Mouse (Mus musculus) cerebellum, adult 9-11 months (tissue): Measurements from ENCODE around the gene Stx8.

ENCODE experiments used
- DNase-seq: peaks from one replicate; pipeline ENCODE4 v3.0.0; 2022

Gene Stx8

DNA sequence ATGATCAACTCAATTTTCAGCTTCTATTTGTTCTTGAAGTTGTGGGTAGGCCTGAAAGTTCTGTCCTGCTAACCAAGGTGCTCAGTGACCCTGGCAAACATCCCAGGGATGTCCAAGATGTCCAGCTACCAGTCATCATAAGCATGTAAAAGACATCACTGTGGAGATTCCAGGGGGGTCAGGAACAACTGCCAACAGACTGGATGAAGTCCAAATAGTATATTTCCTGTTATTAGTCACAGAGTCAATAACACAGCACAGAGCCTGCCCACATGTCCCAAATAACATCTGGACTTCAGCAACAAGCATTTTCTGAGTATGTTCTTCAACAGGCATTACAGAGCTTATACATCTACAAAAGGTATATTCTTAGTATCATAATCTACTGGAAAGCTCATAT is 189.8 kb downstream of the Stx8 start:
- DNase-seq, result no peak

DNA sequence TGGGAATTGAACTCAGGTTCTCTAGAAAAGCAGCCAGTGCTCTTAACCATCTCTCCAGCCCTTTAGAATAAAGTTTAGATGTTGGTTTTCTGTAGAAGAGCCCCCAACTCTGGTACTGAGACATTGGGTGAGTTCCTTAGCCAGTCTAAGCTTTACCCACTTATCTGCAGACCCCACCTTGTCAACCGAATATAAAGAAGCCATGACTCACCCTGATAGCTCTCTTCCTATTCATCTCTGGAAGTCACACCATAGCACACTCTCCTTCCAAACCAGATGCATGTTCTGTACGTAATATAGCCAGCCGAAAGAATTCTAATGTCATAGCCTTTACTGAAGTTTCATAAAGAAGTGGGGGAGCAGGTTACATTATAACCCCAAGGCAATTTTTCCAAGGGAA is 192.2 kb downstream of the Stx8 start:
- no peak for DNase-seq

DNA sequence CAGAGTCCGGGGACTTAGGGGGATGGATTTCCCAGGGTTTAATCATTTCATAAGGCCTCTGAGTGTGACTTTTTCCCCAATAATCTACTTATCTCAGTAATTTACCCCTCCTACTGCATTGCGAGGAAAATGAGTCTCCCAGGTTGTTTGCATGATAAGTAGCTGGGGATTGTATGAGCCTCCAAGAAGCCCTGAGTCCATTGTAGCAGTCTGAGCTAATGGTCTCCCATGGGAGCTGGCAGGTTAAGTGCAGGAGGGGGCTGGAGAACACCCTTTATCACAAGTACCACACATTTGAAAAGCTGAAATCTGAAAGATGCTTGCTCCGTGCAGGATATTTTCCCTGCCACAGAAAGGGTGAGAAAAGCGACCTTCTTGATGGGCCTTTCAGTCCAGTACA is 193.9 kb downstream of the Stx8 start:
- DNase-seq, result no peak

DNA sequence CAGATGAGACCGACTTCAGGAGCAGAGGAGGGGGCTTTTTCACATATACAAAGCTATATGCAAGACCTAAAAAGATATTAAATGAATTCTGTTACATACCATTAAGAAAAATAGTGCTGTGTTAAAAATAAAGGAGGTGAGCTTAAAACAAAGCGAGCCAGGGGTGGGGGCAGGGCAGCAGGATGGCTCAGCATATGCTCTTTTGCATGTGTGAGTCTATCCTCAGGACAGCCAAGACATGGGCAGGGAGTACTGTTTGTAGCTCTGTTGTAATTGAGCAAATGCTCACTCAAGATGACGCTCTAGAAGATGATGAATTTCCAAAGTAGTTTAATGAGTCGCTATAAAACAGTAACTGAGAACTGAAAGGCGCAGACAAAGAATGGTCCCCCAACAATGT is 198.4 kb downstream of the Stx8 start:
- no peak for DNase-seq

DNA sequence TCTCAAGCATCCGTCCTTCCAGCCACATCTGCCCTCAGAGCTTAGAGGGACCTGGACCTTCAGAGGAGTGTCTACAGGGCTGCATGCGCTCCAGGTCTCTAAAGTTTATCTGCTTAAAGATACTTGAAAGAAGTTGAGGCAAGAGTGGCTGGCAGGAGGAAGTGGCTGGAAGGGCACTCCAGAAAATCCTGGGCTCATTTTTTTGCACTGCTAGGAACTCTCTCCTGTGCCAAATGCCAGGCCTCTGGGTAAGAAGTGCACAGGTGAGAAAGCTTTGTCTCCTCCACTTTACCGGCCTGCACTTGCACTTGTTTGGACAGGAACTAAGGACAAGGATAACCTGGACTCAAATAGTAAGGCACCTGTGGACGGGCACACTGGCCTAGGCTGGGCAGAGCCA is 202.4 kb downstream of the Stx8 start:
- no peak for DNase-seq

DNA sequence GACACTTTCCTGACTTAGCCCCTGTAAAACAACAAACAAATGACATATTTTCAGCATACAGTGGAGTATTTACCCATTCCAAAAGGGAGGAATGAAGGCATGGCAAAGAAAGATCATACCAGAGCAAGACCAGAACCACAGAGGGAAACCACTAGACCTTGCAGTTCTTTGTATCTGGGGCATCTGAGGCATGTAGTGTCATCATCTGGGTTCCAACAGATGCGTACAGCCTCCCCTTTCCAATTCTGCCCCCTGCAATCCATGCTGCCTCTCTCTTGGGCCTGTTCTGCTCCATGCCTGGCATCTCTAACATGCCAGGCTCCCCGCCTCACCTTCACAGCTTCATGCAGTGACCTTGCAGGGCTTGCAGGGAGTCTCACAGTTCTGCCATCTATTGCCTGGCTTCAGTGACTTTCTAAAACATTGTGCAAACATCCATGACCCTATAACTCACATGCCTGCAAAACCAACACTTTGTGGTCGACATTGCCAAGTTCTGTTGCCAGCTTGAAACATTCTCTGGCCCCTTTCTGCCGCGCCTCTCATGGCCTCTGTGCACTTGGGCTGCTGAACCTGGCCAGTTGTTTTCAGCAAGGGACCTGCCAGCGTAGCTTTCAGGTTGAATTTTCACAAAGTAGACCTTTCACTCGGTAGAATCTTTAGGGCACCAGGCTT is 206.1 kb downstream of the Stx8 start:
- no peak for DNase-seq

DNA sequence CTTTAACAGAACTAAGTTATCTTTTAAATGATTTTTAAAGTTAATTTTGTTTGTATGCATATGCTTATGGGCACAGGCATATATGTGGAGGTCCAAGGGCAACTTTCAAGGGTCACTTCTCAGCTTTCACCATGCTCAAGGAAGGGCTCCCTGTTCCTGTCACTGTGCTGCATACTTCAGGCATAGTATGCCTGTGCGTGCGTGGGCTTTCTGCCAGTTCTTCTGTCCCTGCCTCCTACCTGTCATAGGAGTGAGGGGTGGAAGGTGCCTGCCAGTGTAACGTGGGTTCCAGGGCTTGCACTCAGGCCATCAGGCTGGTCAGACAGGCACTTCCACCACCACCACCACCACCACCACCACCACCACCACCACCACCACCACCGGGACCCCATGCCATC is 206.7 kb downstream of the Stx8 start:
- DNase-seq, result no peak

DNA sequence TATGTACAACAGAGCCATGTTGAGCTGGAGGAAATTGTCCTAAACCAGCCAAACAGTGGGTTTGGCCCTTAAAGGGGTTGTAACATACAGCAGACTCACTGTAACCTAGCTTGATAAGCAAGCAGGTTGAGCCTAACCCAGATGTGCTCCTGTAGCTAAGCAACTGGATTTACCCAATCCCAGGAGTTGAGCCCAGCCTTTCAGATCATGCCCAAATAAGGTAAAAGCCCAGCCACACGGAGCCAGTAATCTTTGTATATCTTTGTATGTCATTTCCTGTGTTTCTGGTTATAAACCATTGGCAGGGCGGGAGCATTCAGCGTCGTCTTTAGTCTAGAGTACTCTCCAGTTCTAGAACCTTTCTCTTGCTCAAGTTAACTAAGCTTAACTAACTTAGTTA is 210.6 kb downstream of the Stx8 start:
- no peak for DNase-seq

DNA sequence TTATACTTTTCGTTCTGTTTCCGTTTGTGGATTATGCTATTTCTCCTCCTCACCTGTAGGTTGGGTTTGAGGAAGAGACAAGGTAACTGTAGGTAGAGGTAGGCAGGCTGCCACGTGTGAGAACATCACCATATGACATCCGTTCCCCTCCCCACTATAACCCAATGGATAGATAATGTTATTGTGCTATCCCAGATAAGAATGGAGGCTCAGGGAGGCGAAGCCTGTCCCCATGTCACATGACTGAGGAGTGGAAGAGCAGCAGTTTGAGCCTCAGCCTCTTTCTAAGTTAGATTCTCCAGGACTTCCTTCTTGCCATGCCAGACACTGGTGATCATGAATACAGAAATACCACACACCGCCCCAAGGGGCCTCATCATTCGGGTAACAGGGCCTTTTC is 211.4 kb downstream of the Stx8 start:
- DNase-seq, result no peak

DNA sequence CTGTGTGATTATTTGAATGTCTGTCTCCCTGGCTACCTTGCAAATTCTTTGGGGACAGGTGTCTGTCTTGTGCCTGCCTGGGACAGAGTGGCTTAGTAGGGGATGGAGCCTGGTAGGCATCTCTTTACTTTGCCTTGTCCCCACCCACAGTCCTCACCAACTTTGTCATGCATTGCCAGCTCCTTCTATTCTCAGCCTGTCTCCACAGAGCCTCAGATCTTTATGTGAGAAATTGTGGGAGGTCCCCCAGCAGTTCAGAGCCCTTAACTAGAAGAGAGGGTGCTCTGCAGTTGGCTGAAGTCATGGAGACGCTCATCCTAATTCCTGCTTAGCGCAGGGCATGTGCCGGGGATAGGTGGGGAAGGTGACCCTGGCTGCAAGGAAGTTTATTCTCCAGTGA is 219.7 kb downstream of the Stx8 start:
- DNase-seq, result no peak

DNA sequence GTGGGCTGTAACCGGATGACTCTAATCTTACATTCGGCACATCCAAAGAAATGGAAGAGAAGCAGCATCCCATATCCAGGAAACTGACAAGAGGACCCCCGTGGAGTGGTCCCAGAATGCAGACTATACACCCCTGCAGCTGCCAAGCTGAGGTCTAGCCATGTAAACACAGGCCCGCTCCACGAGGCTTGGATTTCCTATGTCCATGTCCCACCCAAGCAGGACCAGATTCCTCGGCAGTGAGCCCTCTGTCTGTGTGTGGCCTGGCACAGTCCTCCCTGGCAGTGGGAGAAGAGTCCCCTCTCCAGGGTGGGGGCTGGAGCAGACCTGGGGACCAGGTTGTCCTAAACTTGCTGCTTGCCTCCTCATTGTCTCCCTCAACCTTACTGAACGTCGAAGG is 221.2 kb downstream of the Stx8 start:
- no peak for DNase-seq

DNA sequence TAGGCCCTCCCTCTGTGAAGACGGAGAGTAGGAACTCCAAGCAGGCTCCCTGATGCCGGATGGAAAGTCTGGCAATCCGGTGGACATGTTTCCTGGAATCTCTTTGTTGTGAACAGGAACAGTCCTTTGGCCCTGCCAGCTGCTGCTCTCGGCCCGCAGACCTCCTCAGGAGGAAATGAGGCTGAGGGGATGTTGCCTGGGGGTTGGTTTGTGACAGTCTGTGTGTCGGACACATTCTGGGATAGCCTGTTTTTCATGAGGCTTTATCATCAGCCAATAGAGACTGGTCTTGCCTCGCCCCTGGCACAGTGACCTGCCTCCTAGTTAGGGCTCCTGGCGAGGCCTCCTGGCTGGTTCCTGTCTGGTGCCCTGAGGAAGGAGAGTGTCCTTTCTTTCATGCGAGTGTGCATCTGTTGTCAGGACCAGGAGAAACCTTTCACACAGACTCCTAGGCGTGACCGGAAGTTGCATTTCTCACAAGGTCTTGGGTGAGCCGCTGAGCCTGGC is 222.8 kb downstream of the Stx8 start:
- no peak for DNase-seq

DNA sequence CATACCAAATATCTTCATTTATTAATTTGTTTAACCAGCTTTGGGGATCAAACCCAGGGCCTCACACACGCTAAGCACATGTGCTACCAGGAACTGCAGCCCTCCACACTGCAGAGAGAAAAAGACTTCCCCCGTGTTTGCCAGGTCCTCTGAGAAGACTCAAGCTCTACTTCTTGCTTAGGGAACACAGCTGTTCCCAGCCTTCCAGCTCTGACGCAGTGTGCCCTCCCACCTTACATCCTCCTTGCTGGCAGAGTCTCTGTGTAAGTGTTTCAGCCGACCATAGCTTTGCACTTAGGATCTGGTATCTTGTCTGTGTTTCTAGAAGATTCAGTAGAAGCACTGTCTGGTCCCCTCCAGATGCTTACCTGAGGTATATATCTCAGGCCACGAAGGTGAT is 224.9 kb downstream of the Stx8 start:
- DNase-seq, result no peak

DNA sequence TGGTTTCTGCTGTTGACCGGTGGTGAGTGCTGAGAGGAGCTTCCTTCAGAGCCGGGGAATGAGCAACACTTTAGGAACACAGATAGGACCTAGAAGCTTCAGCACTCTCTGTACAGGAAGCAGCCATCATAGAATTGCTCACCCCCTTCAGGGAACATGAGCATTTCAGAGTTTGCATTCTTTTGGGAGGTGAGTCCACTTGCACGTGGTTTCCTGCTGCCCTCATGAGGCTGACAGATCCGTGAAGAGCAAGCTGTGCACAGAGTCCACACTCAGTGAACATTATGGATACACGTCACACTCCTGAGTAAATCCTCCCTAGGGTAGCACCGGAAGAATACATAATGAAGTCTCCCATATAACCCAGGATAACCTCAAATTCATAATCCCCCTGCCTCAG is 229.2 kb downstream of the Stx8 start:
- DNase-seq, result no peak

DNA sequence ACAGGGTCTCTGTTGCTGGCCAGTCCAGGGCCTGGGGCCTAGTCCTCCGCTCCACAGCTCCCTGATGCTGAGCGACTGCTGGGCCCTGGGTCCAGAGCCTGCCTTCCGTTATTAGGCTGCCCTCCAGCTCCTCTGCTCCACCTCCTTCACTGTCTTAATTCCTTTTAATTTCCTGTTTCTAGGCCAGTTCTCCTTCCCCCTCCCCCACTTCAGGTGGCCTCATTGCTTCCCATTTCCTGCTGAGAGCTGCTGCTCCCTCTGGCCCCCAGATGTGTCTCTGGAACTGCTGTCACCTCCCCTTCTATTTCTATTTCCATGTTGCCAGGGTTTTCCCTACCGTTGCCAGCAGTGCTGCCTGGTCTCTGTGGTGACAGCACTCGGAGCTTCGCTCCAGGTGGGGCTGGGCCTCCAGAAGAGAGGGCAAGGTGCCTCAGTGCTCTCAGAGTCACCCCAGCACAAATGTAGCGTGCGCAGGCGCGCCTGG is 229.7 kb downstream of the Stx8 start:
- DNase-seq, result no peak

DNA sequence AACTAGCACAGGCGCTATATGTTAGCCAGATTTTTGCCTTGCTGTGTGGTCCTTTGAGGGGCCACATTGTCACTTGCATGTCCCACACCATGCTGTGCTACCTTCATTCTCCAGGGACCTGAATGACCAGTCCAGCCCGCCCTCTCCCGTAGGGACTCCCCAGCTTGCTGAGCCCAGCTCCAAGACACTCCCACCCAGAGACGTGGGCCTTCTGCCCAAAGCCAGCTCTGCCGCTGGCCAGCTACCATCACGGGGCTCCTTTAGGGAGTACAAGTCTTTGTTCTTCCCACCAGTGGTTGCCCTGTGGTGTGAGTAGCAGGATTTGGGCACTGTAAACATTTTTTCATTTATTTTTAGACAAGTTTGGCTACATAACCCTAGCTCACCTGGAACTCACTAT is 230.6 kb downstream of the Stx8 start:
- DNase-seq, result no peak

DNA sequence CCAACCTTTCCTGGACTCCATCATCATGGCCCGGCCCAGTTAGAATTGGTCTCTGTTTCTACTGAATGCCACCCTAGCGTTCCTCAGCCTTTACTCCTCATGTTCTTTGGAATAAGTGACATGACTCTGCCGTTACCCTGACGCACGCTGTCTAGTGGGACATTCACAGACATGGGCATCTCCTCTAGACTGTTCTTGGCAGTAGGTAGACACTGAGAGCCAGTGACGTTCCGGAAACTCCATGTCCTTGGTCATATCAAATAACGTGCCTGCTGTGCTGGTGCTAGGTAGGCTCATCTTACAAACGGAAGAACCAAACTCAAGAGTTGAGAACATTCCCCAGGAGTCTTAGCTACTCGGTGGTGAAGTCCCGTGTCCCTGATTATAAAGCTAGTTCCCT is 231.5 kb downstream of the Stx8 start:
- DNase-seq, result no peak

DNA sequence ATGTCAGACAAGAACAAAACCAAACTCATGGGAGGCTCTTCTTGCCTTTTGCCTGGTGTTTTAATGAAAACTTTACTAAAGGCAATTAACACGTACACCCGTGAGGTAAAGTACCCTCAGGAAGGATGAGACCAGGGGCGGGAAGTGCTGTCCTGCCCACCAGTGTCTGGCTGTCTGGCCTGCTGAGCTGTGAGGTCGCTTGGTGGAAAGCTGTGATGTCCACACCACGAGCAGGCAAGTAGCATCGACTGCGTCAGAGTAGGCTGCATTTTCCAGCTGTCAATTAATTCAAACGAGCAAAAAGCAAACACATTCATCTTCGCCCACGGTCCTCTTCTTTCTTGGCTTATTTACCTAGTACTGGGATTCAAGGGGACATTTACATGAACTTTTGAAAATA is 232.7 kb downstream of the Stx8 start:
- no peak for DNase-seq

DNA sequence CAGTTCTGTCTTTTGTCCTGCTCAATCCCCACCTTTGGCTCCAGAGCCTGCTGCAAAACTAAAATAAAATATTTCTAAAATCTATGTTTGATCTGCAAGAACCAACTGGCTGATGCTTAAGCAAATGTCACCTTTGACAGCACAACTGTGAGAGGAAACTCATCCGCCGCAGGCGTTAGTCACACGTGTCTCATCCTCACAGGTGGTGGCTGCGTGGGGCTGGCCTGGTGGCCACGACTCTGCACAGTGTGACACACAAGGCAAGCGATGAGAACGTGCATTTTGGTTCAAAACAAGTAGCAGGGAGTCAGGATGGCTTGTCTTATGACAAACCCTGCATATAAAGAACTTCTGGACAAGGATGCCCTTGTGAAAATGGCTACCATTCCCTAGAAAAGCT is 233.1 kb downstream of the Stx8 start:
- DNase-seq, result no peak

DNA sequence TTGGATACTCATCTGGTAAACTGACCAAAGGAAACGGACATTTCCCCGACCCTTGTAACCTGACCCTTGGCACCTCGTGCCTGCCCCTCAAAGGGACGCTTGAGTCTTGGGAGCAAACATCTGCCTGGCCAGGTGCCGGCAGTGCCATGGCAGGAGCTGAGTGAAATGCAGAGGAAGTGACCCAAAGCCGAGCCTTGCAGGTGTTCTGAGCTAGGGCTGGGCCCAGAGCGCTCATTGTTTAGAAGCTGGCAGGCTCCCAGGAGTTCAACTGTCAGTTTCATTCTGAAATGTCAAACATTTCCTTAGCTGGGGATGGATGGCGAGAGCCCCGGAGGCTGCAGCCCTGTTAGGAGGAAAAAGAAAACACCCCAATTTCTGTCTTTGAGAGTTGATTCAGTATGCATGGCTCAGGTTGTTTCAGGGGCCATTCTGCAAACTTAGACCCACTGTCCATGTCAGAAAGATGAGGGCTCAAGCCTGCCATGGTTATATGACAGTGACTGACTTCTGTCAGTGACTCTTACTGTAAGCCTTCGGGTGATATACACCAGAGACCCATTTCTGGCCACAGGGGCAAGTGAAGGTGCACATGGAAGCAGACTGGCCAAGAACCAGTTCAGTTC is 233.9 kb downstream of the Stx8 start:
- no peak for DNase-seq

DNA sequence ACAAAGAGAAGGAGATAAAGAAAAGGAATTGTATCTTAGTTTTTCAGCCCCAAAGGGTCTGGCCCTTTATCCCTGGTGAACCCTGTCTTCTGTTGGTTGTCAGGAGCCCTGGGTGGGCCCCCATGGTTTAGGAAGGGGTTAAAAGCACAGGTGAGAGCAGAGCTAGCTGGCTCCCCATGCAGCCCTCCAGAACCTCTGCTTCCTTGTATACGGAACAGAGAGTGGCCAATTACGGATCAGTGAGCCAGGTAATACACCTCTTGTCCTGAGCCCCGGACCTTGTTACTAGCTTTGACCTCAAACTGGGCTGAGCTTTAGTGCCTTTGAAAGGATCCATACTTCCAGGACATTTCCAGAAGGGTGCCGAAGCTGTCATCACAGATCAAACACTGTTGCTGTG is 234.5 kb downstream of the Stx8 start:
- no peak for DNase-seq

DNA sequence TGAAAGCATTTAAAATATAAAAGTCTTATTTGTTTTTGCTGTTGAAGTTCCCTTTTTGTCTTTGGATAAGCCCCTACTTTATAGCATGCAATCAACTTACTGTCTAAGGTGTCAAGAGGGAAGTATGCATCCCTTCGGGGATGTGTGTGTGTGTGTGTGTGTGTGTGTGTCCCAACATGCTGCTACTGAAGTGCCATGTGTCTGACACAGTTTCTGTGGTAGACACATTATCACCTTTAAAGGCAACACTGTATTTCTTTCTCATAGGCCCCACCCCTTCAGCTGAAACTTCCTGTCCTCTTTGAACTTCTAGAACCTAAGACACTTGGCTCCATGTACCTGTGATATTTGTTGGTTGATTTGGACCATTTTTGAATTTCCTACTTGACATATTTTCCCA is 235.1 kb downstream of the Stx8 start:
- DNase-seq, result no peak

DNA sequence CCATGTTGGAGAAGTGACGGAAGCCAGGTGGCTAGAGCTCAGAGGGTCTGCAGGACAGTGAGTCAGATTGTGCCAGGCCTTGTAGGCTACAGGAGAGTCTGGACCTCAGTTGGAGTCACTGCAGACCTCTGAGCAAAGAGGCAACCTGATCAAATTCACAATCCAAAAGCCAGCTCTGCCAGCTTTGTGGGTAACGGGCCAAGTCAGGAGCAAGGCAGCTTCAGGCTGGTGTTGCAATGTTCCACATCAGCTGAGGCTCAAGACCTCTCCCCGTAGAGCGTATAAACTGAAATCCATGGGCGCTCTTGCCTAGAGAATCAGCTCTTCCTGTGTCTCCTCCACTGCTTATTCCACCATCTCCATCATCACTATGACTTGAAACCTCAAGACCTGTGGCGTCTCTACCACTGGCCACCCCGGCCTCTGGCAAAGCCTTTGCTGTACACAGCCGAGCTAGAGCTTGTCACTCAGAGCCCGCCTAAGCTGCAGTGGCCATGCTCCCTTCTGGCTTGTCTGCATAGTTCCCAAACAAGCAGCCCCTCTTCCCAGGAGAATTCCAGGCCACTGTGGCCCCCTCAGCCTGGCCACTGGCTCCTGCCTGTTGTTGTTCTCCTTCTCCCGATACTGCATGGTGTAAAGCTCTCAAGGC is 235.9 kb downstream of the Stx8 start:
- no peak for DNase-seq

DNA sequence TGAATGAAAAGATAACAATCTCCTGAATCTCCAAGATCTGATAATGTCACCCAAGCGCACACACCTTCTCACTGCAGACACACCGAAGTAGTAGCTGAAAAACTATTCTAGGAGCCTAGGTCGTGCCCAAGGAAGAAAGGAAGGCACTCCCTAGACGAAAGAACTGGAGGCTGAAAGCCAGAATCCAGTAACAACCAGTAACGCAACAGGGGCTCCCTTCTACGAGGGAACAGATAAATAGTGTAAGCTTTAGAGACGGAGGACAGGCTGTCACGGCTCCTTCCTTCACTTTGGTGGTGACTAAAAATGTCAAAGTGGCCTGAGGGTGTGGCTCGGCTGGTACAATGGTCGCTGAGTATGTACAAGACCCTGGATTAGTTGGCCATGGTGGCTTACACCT is 236.6 kb downstream of the Stx8 start:
- DNase-seq, result no peak
